Mouse (Mus musculus): ENCODE data around the gene Dpf2. TPM values are rescaled to one million over a fixed set of nuclear protein-coding genes. Genes with fewer than 3 reads are reported as not detected.

Gene Dpf2
- polyA plus RNA-seq, 1 experiment from 2014 or later = 49.9 TPM

DNA sequence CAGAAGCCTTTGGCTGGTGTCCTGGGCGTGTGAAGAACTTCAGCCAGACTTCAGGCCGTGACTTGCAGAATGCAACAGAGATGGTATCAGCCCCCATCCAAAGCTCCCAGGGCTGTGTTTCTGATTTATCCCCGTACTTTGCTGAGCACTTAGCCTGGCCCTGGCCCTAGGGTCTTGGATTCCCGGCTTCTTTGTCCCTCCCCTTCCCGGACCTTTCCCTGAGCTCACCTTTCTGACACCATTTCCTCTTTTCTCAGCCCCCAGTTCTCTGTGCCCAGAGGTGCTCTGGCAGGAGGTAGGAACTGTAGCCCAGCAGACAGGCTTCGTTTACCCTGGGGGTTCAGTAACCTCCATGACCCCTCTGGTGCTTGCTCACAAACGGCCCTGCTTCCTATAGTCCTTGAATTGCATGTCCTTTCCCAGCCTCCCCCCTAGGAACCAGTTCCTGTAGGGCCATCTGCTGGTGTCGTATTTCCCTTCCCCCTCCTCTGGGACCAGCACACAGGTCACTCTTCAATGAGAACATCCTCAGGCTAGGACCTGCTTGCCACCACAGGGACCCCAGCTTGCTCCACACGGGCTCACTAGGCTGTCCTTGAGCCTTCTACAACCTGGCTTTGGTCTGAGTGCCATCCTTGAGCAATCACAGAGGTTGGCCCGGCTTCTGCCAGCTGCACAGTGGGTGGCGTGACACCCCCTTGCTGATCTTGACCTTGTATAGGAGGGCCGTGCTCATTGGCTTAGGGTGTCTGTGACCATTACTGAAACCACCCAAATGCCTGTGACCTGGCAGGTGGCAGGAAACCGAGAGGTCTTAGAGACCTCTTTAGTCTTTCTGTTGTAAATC, 63.8 kb downstream of the Dpf2 start:
- Histone ChIP-seq H3K27me3 (replicated peaks; ENCODE audit: control insufficient read depth, insufficient read depth, low read length) (no peaks in the 10 kb centered on the region), H3K9ac (ENCODE audit: low read depth, low read length) (peak overlapping the region; percentile 59), H3K4me1 (replicated peaks; ENCODE audit: control insufficient read depth, insufficient read depth, low read length) (peaks cover 34% of the 10 kb centered on the region), H3K36me3 (ENCODE audit: control insufficient read depth, insufficient read depth) (peaks cover 13% of the 10 kb centered on the region; the same call in 1 of the 2 replicates), H3K9me3 (ENCODE audit: control insufficient read depth) (no peaks in the 10 kb centered on the region), H3K27ac (ENCODE audit: low read depth, low read length) (peak overlapping the region; percentile 99), H3K4me2 (replicated peaks; ENCODE audit: low read depth) (peak overlapping the region; percentile 68), H3K4me3 (ENCODE audit: low read depth, low read length) (0 out of 2 replicates have a peak overlapping the region, but pooled peaks have one; percentile 11)
- 35% methylated on average over 13 of the region's 13 CpGs for WGBS
- ATAC-seq = no peak
- peak; percentile 17 for TF ChIP-seq CTCF (IDR thresholded peaks at IDR 0.05; ENCODE audit: low read depth)

DNA sequence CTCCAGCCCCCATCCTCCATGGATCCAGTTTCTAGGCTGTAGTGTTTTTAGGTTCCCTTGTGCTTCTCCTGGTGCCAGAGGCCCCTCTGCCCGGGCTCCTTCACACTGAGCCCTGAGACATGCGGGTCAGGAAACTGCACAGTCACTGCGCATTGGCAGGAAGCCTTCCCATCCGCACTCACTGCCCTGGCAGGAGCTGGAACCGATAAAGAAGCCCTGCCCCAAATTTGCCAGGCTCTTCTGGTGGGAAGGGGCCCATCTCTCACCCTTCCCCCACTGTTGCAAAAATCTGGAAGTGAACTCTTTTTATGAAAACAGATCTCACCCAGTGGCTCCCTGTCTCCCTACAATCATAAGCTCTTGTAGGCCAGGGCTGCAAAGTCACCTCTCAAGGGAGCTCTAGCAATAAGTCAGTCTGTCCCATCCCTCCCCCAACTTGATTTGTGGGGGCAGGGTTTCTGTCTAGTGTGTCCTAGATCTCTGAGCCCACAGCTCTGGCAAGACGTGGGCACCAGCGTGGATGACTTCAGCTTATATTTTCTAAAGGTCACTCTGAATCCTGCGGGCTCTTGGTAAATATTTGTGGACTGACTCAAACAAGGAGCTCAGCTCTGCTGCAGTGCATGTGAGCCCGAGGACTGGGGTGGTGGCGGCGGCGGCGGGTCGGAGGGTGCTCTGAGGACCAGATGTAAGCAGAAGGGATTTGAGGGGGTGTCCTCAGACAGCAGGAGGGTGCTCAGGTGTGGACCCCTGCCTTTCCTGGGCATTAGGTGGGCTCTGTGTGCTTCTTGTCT, 64.6 kb downstream of the Dpf2 start:
- peak overlapping the region; percentile 99 for H3K27ac ChIP-seq (ENCODE audit: low read depth, low read length)
- H3K9ac ChIP-seq (ENCODE audit: low read depth, low read length) = peak overlapping the region; percentile 59
- H3K27me3 ChIP-seq (replicated peaks; ENCODE audit: control insufficient read depth, insufficient read depth, low read length) = no peaks in the 10 kb centered on the region
- H3K4me2 ChIP-seq (replicated peaks; ENCODE audit: low read depth) = peak overlapping the region; percentile 68
- peak overlapping the region; percentile 11; the same call in 1 of the 2 replicates for H3K4me3 ChIP-seq (ENCODE audit: low read depth, low read length)
- no peak for ATAC-seq
- TF ChIP-seq CTCF (IDR thresholded peaks at IDR 0.05; ENCODE audit: low read depth) = no peak
- WGBS = 37% methylated on average over 14 of the region's 14 CpGs
- peaks cover 34% of the 10 kb centered on the region for H3K4me1 ChIP-seq (replicated peaks; ENCODE audit: control insufficient read depth, insufficient read depth, low read length)
- H3K36me3 ChIP-seq (ENCODE audit: control insufficient read depth, insufficient read depth) = peaks cover 13% of the 10 kb centered on the region; the same call in 1 of the 2 replicates
- H3K9me3 ChIP-seq (ENCODE audit: control insufficient read depth) = no peaks in the 10 kb centered on the region

- Histone ChIP-seq H3K36me3 (ENCODE audit: control insufficient read depth, insufficient read depth) (peaks cover 4% of the 10 kb centered on the region; the same call in 1 of the 2 replicates), H3K9ac (ENCODE audit: low read depth, low read length) (peak overlapping the region; percentile 59), H3K9me3 (ENCODE audit: control insufficient read depth) (no peaks in the 10 kb centered on the region), H3K4me3 (ENCODE audit: low read depth, low read length) (no peak overlapping the region), H3K27ac (ENCODE audit: low read depth, low read length) (peak overlapping the region; percentile 99), H3K27me3 (replicated peaks; ENCODE audit: control insufficient read depth, insufficient read depth, low read length) (no peaks in the 10 kb centered on the region), H3K4me1 (replicated peaks; ENCODE audit: control insufficient read depth, insufficient read depth, low read length) (peaks cover 34% of the 10 kb centered on the region), H3K4me2 (replicated peaks; ENCODE audit: low read depth) (peak overlapping the region; percentile 68)
- no peak for ATAC-seq
- TF ChIP-seq CTCF (IDR thresholded peaks at IDR 0.05; ENCODE audit: low read depth) = no peak
- WGBS = 56% methylated on average over 4 of the region's 4 CpGs
These were observed 65.5 kb downstream of the Dpf2 start for GRCm38 (mm10) chr19:5847306-5847796.

DNA sequence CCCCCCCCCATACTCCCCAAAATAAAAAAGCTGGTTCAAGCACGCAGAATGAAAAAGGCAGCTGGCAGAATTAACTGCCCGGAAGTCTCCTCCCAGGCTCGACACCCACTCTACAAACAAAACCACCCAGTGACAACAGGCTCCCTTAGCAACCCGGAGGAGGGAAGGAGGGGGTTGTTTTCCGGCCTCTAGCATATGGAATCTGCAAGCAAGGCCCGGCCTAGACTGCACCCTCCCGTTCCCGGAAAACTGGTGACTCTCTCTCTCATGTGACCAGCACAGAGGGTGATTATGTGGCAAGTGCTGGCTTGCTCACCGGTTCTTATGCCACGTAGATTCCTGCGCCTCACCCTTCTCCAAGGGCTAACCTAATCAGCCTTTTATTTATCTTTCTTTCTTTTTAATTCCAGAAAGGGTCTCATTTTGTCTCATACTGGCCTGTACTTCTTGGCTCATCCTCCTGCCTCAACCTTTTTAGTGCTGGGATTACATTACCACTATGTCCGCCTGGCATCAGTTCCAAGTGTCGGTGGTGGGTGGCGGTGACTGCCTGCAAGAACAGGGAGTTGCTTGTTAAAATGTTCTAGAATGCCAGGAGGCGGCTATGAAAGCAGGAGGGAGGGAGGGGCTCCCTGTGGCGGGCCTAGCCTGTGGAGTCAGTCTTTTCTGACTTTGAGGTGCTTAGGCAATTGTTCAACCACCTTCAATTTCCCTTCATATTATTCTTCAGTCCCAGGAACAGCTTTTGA, 66.1 kb downstream of the Dpf2 start:
- peak overlapping the region; percentile 99 for H3K27ac ChIP-seq (ENCODE audit: low read depth, low read length)
- no peaks in the 10 kb centered on the region for H3K27me3 ChIP-seq (replicated peaks; ENCODE audit: control insufficient read depth, insufficient read depth, low read length)
- no peaks in the 10 kb centered on the region for H3K36me3 ChIP-seq (ENCODE audit: control insufficient read depth, insufficient read depth)
- TF ChIP-seq CTCF (IDR thresholded peaks at IDR 0.05; ENCODE audit: low read depth) = no peak
- no peaks in the 10 kb centered on the region for H3K9me3 ChIP-seq (ENCODE audit: control insufficient read depth)
- peak overlapping the region; percentile 68 for H3K4me2 ChIP-seq (replicated peaks; ENCODE audit: low read depth)
- 3% methylated on average over 16 of the region's 16 CpGs for WGBS
- peak; percentile 70 for ATAC-seq
- H3K9ac ChIP-seq (ENCODE audit: low read depth, low read length) = peak overlapping the region; percentile 59
- peaks cover 34% of the 10 kb centered on the region for H3K4me1 ChIP-seq (replicated peaks; ENCODE audit: control insufficient read depth, insufficient read depth, low read length)
- H3K4me3 ChIP-seq (ENCODE audit: low read depth, low read length) = peak overlapping the region; percentile 33

Other genes starting within 250 kb of the Dpf2 start
- 8.2 and 9.8 TPM in 2 replicates for gene Sipa1, start 249.3 kb downstream of the Dpf2 start, polyA plus RNA-seq (2015; fragmentation: Nextera tagmentation; extraction: Ambion mirVana)
- gene Map3k11, start 224.3 kb downstream of the Dpf2 start, polyA plus RNA-seq (2015; fragmentation: Nextera tagmentation; extraction: Ambion mirVana) = 29.4 and 29.7 TPM in 2 replicates
- 9.3 and 12.7 TPM in 2 replicates for gene Pcnx3, start 224.1 kb downstream of the Dpf2 start, polyA plus RNA-seq (2015; fragmentation: Nextera tagmentation; extraction: Ambion mirVana)
- gene Kcnk7, start 208.6 kb downstream of the Dpf2 start, polyA plus RNA-seq (2015; fragmentation: Nextera tagmentation; extraction: Ambion mirVana) = 0.12 and 0.21 TPM in 2 replicates
- gene Ehbp1l1, start 186.7 kb downstream of the Dpf2 start, polyA plus RNA-seq (2015; fragmentation: Nextera tagmentation; extraction: Ambion mirVana) = 49.8 and 51.0 TPM in 2 replicates
- gene Fam89b, start 183.4 kb downstream of the Dpf2 start, polyA plus RNA-seq (2015; fragmentation: Nextera tagmentation; extraction: Ambion mirVana) = 48.5 and 48.9 TPM in 2 replicates
- gene Ltbp3, start 172.1 kb downstream of the Dpf2 start, polyA plus RNA-seq (2015; fragmentation: Nextera tagmentation; extraction: Ambion mirVana) = 11.9 and 15.6 TPM in 2 replicates
- gene Scyl1, start 141.6 kb downstream of the Dpf2 start, polyA plus RNA-seq (2015; fragmentation: Nextera tagmentation; extraction: Ambion mirVana) = 43.8 and 48.8 TPM in 2 replicates
- 21.7 and 24.0 TPM in 2 replicates for gene Frmd8, start 37.7 kb downstream of the Dpf2 start, polyA plus RNA-seq (2015; fragmentation: Nextera tagmentation; extraction: Ambion mirVana)
- 3.8 and 4.0 TPM in 2 replicates for gene Slc25a45, start 35.2 kb downstream of the Dpf2 start, polyA plus RNA-seq (2015; fragmentation: Nextera tagmentation; extraction: Ambion mirVana)
- 1.0 and 1.2 TPM in 2 replicates for gene Tigd3, start 18.9 kb downstream of the Dpf2 start, polyA plus RNA-seq (2015; fragmentation: Nextera tagmentation; extraction: Ambion mirVana)
- 6.5 and 6.6 TPM in 2 replicates for gene Cdc42ep2, start 11.8 kb upstream of the Dpf2 start, polyA plus RNA-seq (2015; fragmentation: Nextera tagmentation; extraction: Ambion mirVana)
- gene Pola2, start 51.2 kb upstream of the Dpf2 start, polyA plus RNA-seq (2015; fragmentation: Nextera tagmentation; extraction: Ambion mirVana) = 23.5 and 23.9 TPM in 2 replicates
- not detected in 2 replicates for gene Slc22a20, start 73.1 kb upstream of the Dpf2 start, polyA plus RNA-seq (2015; fragmentation: Nextera tagmentation; extraction: Ambion mirVana)
- gene Capn1, start 102.9 kb upstream of the Dpf2 start, polyA plus RNA-seq (2015; fragmentation: Nextera tagmentation; extraction: Ambion mirVana) = 17.0 and 17.8 TPM in 2 replicates
- gene Syvn1, start 133.6 kb upstream of the Dpf2 start, polyA plus RNA-seq (2015; fragmentation: Nextera tagmentation; extraction: Ambion mirVana) = 17.7 and 21.3 TPM in 2 replicates
- gene Mrpl49, start 144.8 kb upstream of the Dpf2 start, polyA plus RNA-seq (2015; fragmentation: Nextera tagmentation; extraction: Ambion mirVana) = 35.0 and 36.3 TPM in 2 replicates
- 964 and 990 TPM in 2 replicates for gene Fau, start 144.8 kb upstream of the Dpf2 start, polyA plus RNA-seq (2015; fragmentation: Nextera tagmentation; extraction: Ambion mirVana)
- 30.8 and 33.3 TPM in 2 replicates for gene Znhit2, start 148.2 kb upstream of the Dpf2 start, polyA plus RNA-seq (2015; fragmentation: Nextera tagmentation; extraction: Ambion mirVana)
- 13.4 and 17.5 TPM in 2 replicates for gene Tm7sf2, start 155.4 kb upstream of the Dpf2 start, polyA plus RNA-seq (2015; fragmentation: Nextera tagmentation; extraction: Ambion mirVana)
- 35.9 and 42.4 TPM in 2 replicates for gene Vps51, start 164.2 kb upstream of the Dpf2 start, polyA plus RNA-seq (2015; fragmentation: Nextera tagmentation; extraction: Ambion mirVana)
- not detected in 2 replicates for gene Tmem262, start 167.0 kb upstream of the Dpf2 start, polyA plus RNA-seq (2015; fragmentation: Nextera tagmentation; extraction: Ambion mirVana)
- 0.43 and 0.47 TPM in 2 replicates for gene Gm28374, start 169.2 kb upstream of the Dpf2 start, polyA plus RNA-seq (2015; fragmentation: Nextera tagmentation; extraction: Ambion mirVana)
- gene Zfpl1, start 171.9 kb upstream of the Dpf2 start, polyA plus RNA-seq (2015; fragmentation: Nextera tagmentation; extraction: Ambion mirVana) = 54.9 and 56.2 TPM in 2 replicates
- gene Cdca5, start 172.0 kb upstream of the Dpf2 start, polyA plus RNA-seq (2015; fragmentation: Nextera tagmentation; extraction: Ambion mirVana) = 8.7 and 8.9 TPM in 2 replicates
- gene AC131692.1, start 181.4 kb upstream of the Dpf2 start, polyA plus RNA-seq (2015; fragmentation: Nextera tagmentation; extraction: Ambion mirVana) = not detected in 2 replicates
- gene Naaladl1, start 192.8 kb upstream of the Dpf2 start, polyA plus RNA-seq (2015; fragmentation: Nextera tagmentation; extraction: Ambion mirVana) = 273 and 333 TPM in 2 replicates
- gene Sac3d1, start 205.6 kb upstream of the Dpf2 start, polyA plus RNA-seq (2015; fragmentation: Nextera tagmentation; extraction: Ambion mirVana) = 17.0 and 19.1 TPM in 2 replicates
- gene Snx15, start 215.3 kb upstream of the Dpf2 start, polyA plus RNA-seq (2015; fragmentation: Nextera tagmentation; extraction: Ambion mirVana) = 23.0 and 23.3 TPM in 2 replicates
- 0.61 and 1.3 TPM in 2 replicates for gene Batf2, start 228.0 kb upstream of the Dpf2 start, polyA plus RNA-seq (2015; fragmentation: Nextera tagmentation; extraction: Ambion mirVana)
- 70.6 and 71.5 TPM in 2 replicates for gene Arl2, start 228.5 kb upstream of the Dpf2 start, polyA plus RNA-seq (2015; fragmentation: Nextera tagmentation; extraction: Ambion mirVana)